Mouse (Mus musculus): ENCODE data around the gene Tgfbr3. TPM values are rescaled to one million over a fixed set of nuclear protein-coding genes. Genes with fewer than 3 reads are reported as not detected.

Tgfbr3 gene
- polyA plus RNA-seq, 1 experiment from 2014 or later: 4.3 TPM

GRCm38 (mm10) chr5:107211830-107212370 is 77.5 kb downstream of the Tgfbr3 start:
- ATAC-seq: no peak

GRCm38 (mm10) chr5:107210040-107210439 is 79.4 kb downstream of the Tgfbr3 start:
- 57% methylated on average over 2 of the region's 2 CpGs for WGBS

More at GRCm38 (mm10) chr5:107211830-107212370, 77.5 kb downstream of the Tgfbr3 start:
- Histone ChIP-seq H3K4me3 (ENCODE audit: low read depth, low read length) (no peak overlapping the region), H3K9ac (ENCODE audit: low read depth, low read length) (no peak overlapping the region), H3K9me3 (replicated peaks; ENCODE audit: control insufficient read depth, low read length, poor library complexity, severe bottlenecking) (no peaks in the 10 kb centered on the region), H3K4me2 (ENCODE audit: low read length) (no peak overlapping the region), H3K27me3 (ENCODE audit: control insufficient read depth, insufficient read depth, low read depth, low read length) (no peaks in the 10 kb centered on the region), H3K27ac (ENCODE audit: low read length) (no peak overlapping the region), H3K36me3 (ENCODE audit: control insufficient read depth, insufficient read depth, low read length) (no peaks in the 10 kb centered on the region), H3K4me1 (ENCODE audit: control insufficient read depth, insufficient read depth, low read length) (no peaks in the 10 kb centered on the region)
- WGBS: 94% methylated on average over 10 of the region's 10 CpGs

DNA sequence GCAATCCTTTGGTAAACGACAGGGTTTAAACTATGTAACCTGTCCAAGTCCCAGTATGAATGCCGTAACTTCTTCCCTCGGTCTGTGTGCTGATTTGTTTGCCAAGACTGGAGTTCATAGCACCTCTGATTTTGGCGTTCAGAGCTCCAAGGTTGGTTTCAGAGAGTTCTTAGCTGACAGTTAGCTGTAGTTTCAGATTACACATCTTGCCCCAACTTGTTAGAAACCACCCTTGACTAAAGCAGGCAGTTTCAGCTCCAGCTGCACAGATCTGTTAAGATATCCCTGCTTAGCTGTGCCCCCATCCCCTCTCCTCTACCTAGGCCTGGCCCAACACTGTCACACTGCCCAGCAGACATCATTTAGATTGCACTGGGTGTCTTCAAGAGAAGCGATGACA is 81.5 kb downstream of the Tgfbr3 start:
- Histone ChIP-seq H3K9me3 (replicated peaks; ENCODE audit: control insufficient read depth, low read length, poor library complexity, severe bottlenecking) (no peaks in the 10 kb centered on the region), H3K36me3 (ENCODE audit: control insufficient read depth, insufficient read depth, low read length) (no peaks in the 10 kb centered on the region), H3K27me3 (ENCODE audit: control insufficient read depth, insufficient read depth, low read depth, low read length) (no peaks in the 10 kb centered on the region), H3K4me1 (ENCODE audit: control insufficient read depth, insufficient read depth, low read length) (no peaks in the 10 kb centered on the region), H3K27ac (ENCODE audit: low read length) (no peak overlapping the region), H3K4me2 (ENCODE audit: low read length) (no peak overlapping the region), H3K9ac (ENCODE audit: low read depth, low read length) (no peak overlapping the region), H3K4me3 (ENCODE audit: low read depth, low read length) (no peak overlapping the region)
- no peak for ATAC-seq
- WGBS: 82% methylated on average over 5 of the region's 5 CpGs

More at GRCm38 (mm10) chr5:107210040-107210439, 79.4 kb downstream of the Tgfbr3 start:
- no peaks in the 10 kb centered on the region for H3K36me3 ChIP-seq (ENCODE audit: control insufficient read depth, insufficient read depth, low read length)
- H3K27me3 ChIP-seq (ENCODE audit: control insufficient read depth, insufficient read depth, low read depth, low read length): no peaks in the 10 kb centered on the region
- H3K9me3 ChIP-seq (replicated peaks; ENCODE audit: control insufficient read depth, low read length, poor library complexity, severe bottlenecking): no peaks in the 10 kb centered on the region
- H3K9ac ChIP-seq (ENCODE audit: low read depth, low read length): no peak overlapping the region
- no peak overlapping the region for H3K27ac ChIP-seq (ENCODE audit: low read length)
- H3K4me1 ChIP-seq (ENCODE audit: control insufficient read depth, insufficient read depth, low read length): no peaks in the 10 kb centered on the region
- H3K4me2 ChIP-seq (ENCODE audit: low read length): no peak overlapping the region
- H3K4me3 ChIP-seq (ENCODE audit: low read depth, low read length): no peak overlapping the region
- no peak for ATAC-seq

DNA sequence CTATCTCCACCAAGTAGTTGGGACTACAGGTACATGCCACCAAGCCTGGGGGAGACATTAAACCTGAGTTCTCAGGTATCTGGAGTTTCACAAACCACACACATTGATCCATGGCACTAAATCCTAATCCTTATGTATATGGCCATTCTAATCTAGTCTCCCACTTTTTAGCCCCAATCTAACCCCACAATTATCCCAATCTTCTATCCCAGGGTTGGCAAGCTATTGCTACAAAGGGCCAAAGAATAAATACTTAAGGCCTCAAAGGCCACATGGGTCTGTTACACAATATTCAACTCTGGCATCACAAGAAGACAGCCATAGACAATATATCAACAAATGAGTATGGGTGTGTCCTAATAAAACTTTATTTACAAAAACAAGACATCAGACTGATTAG is 85.1 kb downstream of the Tgfbr3 start:
- H3K9ac ChIP-seq (ENCODE audit: low read depth, low read length): no peak overlapping the region
- H3K27me3 ChIP-seq (ENCODE audit: control insufficient read depth, insufficient read depth, low read depth, low read length): no peaks in the 10 kb centered on the region
- H3K4me2 ChIP-seq (ENCODE audit: low read length): no peak overlapping the region
- ATAC-seq: no peak
- H3K4me3 ChIP-seq (ENCODE audit: low read depth, low read length): no peak overlapping the region
- H3K4me1 ChIP-seq (ENCODE audit: control insufficient read depth, insufficient read depth, low read length): 0 out of 2 replicates have a peak, but pooled peaks cover 3% of the 10 kb centered on the region
- H3K27ac ChIP-seq (ENCODE audit: low read length): no peak overlapping the region
- no peaks in the 10 kb centered on the region for H3K36me3 ChIP-seq (ENCODE audit: control insufficient read depth, insufficient read depth, low read length)
- no peaks in the 10 kb centered on the region for H3K9me3 ChIP-seq (replicated peaks; ENCODE audit: control insufficient read depth, low read length, poor library complexity, severe bottlenecking)

DNA sequence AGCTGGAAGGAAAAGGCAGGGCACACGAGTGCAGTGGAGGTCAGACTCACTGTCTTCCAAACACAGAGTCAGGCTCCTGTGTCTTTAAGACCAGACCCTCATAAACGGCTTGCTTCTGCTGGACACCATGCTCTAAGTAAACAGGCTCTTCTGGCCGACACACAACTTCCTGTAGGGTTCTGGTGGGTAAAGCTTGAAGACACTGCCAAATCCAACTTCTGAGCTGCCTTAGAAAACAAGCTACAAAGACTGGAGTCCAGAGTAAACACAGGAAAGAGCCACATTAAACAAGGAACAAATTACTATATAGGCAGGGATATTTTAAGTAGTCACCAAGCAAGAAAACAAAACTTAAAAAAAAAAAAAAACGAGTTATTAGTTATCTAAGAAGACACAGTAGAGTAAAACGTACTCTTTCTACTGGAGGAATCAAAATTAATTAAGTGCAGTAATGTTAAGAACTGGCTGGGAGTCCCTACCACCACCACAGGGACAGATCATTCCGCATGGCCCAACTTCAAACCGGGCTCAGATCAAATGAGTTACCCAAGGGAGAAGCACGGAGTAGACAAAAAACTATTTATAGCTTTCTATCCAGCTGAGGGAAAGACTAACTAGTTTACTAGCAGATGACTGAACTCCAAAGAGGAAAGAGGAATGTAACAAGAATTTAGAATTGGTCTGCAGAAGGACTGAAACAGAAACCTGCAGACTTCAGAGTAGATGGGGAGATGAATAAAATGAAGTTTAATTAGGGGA is 86.4 kb downstream of the Tgfbr3 start:
- no peak overlapping the region for H3K4me2 ChIP-seq (ENCODE audit: low read length)
- no peak overlapping the region for H3K9ac ChIP-seq (ENCODE audit: low read depth, low read length)
- 44% methylated on average over 8 of the region's 8 CpGs for WGBS
- ATAC-seq: no peak
- H3K9me3 ChIP-seq (replicated peaks; ENCODE audit: control insufficient read depth, low read length, poor library complexity, severe bottlenecking): no peaks in the 10 kb centered on the region
- 0 out of 2 replicates have a peak overlapping the region, but pooled peaks have one; percentile 6 for H3K27ac ChIP-seq (ENCODE audit: low read length)
- H3K4me3 ChIP-seq (ENCODE audit: low read depth, low read length): no peak overlapping the region
- H3K36me3 ChIP-seq (ENCODE audit: control insufficient read depth, insufficient read depth, low read length): no peaks in the 10 kb centered on the region
- 0 out of 2 replicates have a peak, but pooled peaks cover 3% of the 10 kb centered on the region for H3K4me1 ChIP-seq (ENCODE audit: control insufficient read depth, insufficient read depth, low read length)
- no peaks in the 10 kb centered on the region for H3K27me3 ChIP-seq (ENCODE audit: control insufficient read depth, insufficient read depth, low read depth, low read length)

DNA sequence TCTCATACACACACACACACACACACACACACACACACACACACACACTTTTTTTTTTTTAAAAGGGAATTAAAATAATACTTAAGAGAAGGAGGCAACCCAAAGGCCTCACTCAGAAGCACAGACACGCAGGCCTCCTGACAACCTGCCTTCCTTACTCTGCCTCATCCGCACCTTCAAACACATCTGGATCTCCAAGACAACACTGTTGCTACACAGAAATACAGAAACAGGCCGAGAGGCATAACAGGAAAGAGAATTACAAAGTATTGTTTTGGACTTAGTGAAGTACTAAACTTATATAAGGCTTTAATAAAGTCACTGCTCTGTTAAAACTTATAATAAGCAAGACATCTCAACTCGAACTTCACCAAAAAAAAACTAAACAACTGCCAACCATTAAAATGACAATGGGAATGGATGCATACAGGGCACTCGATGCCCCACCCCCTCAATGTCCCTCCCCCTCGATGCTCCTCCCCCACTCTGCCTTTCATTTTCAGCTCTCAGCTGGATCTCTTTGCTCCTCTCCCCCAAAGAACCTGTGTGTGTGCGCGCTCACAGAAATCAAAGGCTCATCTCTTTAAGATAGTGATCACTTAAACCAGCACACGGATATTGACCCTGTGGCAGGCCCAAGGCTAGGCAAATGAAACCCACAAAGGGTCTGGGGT is 87.8 kb downstream of the Tgfbr3 start:
- H3K4me2 ChIP-seq (ENCODE audit: low read length): no peak overlapping the region
- H3K9ac ChIP-seq (ENCODE audit: low read depth, low read length): no peak overlapping the region
- ATAC-seq: no peak
- H3K4me1 ChIP-seq (ENCODE audit: control insufficient read depth, insufficient read depth, low read length): 0 out of 2 replicates have a peak, but pooled peaks cover 3% of the 10 kb centered on the region
- no peaks in the 10 kb centered on the region for H3K9me3 ChIP-seq (replicated peaks; ENCODE audit: control insufficient read depth, low read length, poor library complexity, severe bottlenecking)
- WGBS: 58% methylated on average over 9 of the region's 9 CpGs
- no peaks in the 10 kb centered on the region for H3K36me3 ChIP-seq (ENCODE audit: control insufficient read depth, insufficient read depth, low read length)
- H3K27me3 ChIP-seq (ENCODE audit: control insufficient read depth, insufficient read depth, low read depth, low read length): no peaks in the 10 kb centered on the region
- no peak overlapping the region for H3K4me3 ChIP-seq (ENCODE audit: low read depth, low read length)
- no peak overlapping the region for H3K27ac ChIP-seq (ENCODE audit: low read length)

- no peak for ATAC-seq
- 78% methylated on average over 12 of the region's 12 CpGs for WGBS
- no peak overlapping the region for H3K4me2 ChIP-seq (ENCODE audit: low read length)
Measured at GRCm38 (mm10) chr5:107200853-107201341, 88.5 kb downstream of the Tgfbr3 start.

DNA sequence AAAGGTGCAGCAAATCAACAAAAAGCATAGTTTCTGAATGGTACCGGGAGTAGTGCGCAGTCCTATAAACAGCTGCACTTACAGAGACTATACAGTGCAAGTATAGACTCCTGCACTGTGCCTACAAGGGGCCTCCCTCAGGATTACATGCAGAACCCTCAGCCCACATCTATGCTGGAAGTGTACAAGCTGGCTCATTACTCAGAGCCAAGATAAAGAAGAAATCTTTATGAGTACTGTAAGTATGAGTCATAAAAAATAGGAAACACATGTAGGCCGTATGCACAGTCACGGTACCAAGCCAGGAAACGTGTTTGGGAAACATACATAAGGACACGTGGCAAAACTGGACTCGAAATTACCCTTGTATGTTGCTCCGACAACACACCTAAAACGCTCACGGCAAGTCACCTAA is 89.2 kb downstream of the Tgfbr3 start:
- ATAC-seq: no peak
- Histone ChIP-seq H3K27me3 (ENCODE audit: control insufficient read depth, insufficient read depth, low read depth, low read length) (no peaks in the 10 kb centered on the region), H3K36me3 (ENCODE audit: control insufficient read depth, insufficient read depth, low read length) (no peaks in the 10 kb centered on the region), H3K4me1 (ENCODE audit: control insufficient read depth, insufficient read depth, low read length) (0 out of 2 replicates have a peak, but pooled peaks cover 3% of the 10 kb centered on the region), H3K4me3 (ENCODE audit: low read depth, low read length) (no peak overlapping the region), H3K9ac (ENCODE audit: low read depth, low read length) (no peak overlapping the region), H3K4me2 (ENCODE audit: low read length) (no peak overlapping the region), H3K9me3 (replicated peaks; ENCODE audit: control insufficient read depth, low read length, poor library complexity, severe bottlenecking) (no peaks in the 10 kb centered on the region), H3K27ac (ENCODE audit: low read length) (no peak overlapping the region)
- 91% methylated on average over 10 of the region's 10 CpGs for WGBS

More at GRCm38 (mm10) chr5:107200853-107201341, 88.5 kb downstream of the Tgfbr3 start:
- no peak overlapping the region for H3K9ac ChIP-seq (ENCODE audit: low read depth, low read length)
- H3K36me3 ChIP-seq (ENCODE audit: control insufficient read depth, insufficient read depth, low read length): no peaks in the 10 kb centered on the region
- no peak overlapping the region for H3K4me3 ChIP-seq (ENCODE audit: low read depth, low read length)
- no peak overlapping the region for H3K27ac ChIP-seq (ENCODE audit: low read length)
- H3K9me3 ChIP-seq (replicated peaks; ENCODE audit: control insufficient read depth, low read length, poor library complexity, severe bottlenecking): no peaks in the 10 kb centered on the region
- H3K27me3 ChIP-seq (ENCODE audit: control insufficient read depth, insufficient read depth, low read depth, low read length): no peaks in the 10 kb centered on the region
- 0 out of 2 replicates have a peak, but pooled peaks cover 3% of the 10 kb centered on the region for H3K4me1 ChIP-seq (ENCODE audit: control insufficient read depth, insufficient read depth, low read length)

Data from midbrain, embryonic 16.5 days (tissue).